Mouse (Mus musculus) CD8-positive naive resting alpha-beta T cell, adult 2 months (primary cell): ENCODE data around the gene Fuca2.
A peak's percentile ranks its signal among the peaks of the same experiment; 100 is the strongest.

ENCODE experiments used
- DNase-seq, 2 experiments: peaks; one replicate each; pipeline ENCODE4 v3.0.0; 2022; ENCODE audit warnings: low read depth in 2 of 2, low spot score in 2 of 2

Fuca2 gene

DNA sequence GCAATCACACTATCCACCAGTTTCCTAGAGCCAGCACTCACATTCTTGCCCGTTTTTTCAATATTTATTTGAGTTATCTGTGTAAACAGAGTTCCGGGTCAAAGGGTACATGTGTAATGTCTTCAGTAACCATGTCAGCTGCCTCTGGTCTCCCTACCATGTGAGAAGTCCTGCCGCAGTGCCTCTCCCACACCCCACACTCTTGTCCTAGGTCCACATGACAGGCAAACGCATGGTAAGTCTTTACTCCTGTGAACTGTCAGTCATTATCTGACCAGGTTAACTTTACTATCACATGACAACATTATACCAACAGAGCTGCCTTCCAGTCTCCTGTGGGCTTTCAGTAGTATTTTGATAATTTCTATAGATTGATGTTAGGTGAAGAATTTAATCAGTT, 28.8 kb downstream of the Fuca2 start:
- no peak for DNase-seq

DNA sequence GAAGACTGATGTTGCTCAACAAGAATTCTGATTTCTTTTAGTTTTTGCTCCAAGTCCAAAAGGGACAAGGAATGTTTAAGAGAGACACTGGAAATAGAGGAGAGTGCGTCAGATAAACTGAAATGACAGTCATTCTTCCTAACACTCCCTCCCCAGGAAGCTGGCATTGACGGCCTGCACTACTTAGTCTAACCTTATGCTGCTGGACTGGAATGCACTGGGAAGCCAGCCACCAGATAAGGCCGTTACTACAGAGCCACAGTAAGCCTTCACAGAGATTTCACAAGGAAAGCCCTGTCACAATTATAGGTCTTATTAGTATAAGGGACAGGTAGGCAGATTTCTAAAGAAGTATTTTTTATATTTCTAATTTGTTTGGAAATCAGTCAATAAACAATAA, 35.4 kb downstream of the Fuca2 start:
- no peak for DNase-seq

DNA sequence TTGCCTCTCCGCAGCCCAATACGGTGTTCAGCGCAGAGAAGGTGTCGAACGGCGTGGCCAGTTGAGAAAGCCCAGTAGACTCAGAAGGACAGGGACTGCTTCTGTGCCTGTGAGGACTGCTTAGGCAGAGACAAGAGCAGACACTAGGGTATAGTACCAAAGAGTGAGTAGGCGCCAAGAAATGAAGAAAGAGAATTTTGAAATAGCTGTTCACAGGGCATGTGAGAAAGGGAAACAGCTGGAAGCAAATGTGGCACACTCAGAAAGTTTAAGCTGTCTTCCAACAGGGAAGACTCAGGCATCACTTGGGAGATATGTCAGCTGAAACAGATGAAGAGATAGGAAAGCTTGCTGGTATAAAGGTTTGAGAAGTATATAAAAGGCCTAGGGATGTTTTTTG, 37.4 kb downstream of the Fuca2 start:
- DNase-seq: no peak

DNA sequence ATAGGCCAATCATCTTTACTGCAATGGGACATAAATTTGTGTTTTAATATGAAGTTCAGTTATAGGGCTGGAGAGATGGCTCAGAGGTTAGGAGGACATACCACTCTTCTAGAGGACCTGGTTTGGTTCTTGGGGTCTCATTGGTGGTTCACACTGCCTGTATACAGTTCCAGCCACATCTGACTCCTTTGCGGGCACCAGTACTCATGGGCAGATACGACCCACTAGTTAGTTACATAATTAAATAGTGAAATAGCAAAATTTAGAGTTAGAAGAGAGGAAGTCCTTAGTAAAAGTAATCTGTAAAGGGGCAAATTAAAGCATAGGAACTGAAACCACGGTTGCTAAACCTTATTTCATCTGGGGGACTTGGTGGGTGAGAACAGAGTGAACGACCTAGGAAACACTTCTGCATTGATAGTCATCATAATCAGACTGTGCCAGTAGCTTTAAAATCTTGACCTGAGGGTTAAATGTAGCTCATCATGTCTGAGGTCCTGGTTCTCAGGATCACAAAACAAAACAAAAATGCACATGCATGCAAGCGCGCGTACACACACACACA, 40.5 kb downstream of the Fuca2 start:
- DNase-seq: no peak

DNA sequence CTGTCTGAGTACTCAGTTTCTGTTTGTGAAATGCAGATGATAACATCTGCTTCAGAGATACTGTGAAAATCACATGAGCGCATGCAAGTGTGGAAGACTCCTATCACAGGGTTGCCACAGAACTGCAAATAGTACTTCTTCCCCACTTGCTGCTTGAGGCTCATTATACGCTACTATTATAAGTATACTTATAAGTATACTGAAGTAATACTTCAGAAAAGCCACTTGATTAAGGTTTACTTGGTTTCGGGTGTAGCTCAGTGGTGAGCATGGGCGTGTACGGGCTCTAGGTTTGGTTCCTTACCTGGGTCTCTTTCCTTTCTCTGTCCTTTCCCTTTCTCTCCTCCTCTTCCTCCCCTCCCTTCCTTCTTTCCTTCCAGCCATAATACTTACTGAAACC, 42.4 kb downstream of the Fuca2 start:
- no peak for DNase-seq

DNA sequence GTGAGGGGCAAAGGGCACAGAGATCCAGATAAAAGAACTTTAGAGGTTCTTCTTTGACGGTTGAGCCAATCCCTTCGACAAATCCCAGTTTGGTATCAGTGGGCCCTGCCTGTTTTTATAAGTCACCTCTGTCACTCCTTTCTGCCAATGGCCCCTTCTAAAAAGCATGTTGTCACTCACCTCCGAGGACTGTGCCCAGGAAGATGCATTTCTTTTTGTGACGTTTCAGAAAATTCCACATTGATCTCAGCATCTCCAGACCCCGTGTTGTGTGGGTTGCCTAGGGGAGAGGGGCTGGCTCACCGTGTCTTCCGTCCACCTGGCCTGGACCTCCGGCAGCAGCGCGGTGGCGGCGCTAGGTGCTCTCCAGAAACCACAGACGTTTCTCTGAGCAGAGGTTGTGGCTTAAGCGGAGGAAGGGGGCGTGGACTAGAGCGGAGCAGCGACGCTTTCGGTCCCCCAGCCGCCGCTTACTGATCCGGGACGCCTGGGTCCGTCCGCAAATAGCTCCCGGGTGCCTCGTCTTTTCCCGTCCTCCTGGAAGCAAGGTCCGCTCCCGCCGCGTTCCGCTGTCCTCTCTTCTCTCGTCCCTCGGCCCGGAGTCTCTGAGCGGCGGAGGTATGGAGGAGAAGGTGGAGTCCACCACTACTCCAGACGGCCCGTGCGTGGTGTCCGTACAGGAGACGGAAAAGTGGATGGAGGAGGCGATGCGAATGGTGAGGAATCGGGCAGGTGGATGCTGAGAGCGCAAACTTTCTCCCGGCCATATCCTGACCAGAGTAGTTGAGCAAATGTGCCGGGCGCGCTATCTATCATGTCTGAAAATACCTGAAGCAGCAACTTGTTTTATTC, 53.5 kb downstream of the Fuca2 start, which contains the start of the genes Adat2 and Pex3:
Adat2 (plus strand) TSS at position 249 of the 852 bp plus-strand sequence.
Pex3 (minus strand) TSS at position 497 of the 852 bp plus-strand sequence.
- peak; percentile 89 for DNase-seq

DNA sequence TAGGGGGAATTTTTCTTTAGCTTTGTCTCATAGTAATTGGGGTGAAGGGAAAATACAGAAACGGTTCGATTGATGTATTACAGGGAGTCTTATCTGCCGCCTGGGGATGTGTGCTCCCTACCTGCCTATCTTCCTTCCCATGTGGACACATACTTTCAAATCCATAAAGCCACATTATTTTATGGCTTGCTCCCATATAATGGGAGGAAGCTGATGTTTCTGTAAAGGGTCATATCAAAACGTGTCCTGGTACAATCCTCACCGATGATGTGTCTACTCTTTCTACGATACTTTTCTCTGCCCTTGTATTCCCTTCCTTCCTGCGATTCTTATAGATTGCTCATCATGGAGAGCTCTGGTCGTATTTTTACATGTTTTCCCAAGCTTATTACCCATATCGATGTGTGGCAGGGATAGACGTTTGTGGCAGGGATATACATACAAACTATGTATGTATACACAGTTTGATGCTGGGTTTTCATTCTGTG, 54.2 kb downstream of the Fuca2 start:
- no peak for DNase-seq

DNA sequence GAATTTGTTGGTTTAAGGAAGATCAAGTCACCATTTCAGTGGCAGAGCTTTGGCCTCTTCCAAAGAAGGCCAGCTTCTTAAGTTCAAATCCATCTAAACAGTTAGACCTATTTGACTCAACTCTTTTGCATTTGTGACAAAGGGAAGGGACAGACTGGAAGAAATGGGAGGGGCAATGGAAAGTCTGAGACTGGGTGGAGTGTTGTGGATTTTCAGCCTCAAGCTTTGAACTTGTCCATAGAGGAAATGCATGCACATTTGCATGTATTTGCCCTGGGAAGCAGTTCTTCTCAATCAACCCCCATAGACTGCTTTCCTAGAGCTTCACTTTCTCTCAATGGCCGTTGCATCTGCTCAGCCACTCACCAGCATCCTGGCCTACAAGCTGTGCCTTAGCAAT, 55.0 kb downstream of the Fuca2 start:
- no peak for DNase-seq

DNA sequence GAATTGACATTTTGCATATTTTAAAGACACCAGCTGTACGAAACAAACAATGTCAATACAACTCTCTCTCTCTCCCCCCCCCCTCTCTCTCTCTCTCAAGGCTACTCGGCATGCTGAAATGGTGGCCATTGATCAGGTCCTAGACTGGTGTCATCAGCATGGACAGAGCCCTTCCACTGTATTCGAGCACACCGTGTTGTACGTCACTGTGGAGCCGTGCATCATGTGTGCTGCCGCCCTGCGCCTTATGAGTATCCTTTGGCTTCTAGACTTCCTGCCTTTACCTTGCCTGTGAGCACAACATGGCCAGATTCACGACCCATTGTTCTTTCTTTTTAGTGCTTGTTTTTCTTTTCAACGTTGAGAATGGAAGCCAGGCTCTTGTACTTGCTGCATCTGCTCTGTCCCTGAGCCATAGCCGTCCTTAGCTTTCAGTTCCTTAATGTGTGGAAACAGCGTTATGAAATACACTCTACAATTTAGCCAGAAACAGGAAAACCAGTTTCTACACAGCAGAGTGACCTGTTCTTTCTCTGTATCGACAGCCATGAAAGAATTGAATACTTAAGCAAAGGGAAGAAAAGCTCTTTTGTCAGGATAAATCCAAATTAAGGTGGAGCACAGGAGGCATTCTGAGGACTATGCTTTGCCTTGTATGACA, 60.8 kb downstream of the Fuca2 start:
- DNase-seq: no peak

DNA sequence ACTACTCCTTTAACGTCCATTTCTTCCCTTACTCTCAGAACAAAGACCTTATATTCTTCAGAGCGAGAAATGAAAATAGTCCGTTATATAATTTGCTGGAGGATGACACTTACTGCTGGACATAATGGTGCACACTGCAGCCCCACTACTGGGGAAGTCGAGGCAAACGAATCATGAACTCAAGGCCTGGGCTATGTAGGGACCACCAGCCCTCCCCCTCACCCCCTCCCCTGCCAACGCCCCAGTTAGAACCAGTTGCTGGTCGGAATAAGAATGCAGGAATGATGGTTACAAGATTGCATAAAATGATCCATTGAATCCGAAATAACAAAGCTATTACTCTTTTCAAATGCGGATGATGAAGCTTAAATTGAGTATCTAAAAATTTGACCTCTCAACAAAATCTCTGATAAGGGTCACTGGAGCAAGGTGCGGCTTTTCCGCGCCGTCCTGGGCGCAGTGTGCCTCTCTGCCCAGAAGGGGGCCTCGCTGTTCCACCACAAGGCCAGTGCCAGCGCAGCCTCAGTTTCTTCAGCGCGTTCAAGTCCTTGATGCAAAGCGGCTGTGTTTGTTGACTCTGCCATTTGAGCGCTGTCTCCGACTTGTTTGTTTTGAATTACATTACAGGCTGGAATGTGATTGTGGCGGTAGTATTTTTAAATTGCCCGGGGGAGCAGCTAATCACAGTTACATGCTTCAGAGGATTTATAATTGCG, 65.2 kb downstream of the Fuca2 start:
- DNase-seq: peak; percentile 34 to 52

DNA sequence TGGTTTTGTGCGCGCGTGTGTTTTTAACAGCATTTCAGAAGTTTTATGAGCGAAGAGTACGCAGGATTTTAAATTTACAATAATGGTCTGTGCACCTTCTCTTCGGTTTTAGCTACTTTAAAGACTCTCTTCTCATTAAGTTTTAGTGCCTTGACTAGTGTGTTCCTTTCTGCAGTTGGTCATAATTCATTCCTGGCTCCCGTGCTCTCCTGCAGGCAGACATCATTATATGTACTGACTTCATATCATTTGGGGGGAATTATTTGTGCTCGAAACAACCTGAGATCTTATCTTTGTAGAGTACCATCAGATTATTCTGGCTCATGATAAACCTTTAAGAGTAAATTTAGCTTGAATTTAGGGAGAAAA, 65.7 kb downstream of the Fuca2 start:
- DNase-seq: no peak

DNA sequence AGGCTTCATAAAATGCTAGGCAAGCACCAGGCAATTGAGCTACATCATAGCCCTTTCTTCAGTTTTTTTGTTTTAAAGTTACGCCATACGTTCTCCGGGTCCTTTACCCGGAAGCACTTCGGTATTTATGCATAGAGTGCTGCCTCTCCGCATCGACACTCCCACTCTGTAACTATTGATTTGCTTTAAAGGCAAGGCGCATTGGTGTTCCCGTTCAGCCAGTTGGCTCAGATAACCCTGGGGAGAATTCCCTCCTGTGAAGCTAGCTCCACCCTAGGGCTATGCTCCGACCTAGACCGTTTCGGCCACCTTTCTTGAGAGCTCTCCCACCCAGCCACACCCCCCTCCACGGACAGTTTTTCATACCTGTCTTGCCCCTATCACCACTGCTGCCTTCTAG, 67.1 kb downstream of the Fuca2 start:
- DNase-seq: no peak
